Mouse (Mus musculus) liver, embryonic 11.5 days (tissue): Measurements from ENCODE around the gene Utf1. TPM values are rescaled to one million over a fixed set of nuclear protein-coding genes. Genes with fewer than 3 reads are reported as not detected.

Experiments
- ATAC-seq: fragments of 200-750 bp; cut with Nextera tagmentation; replicated peaks from 2 replicates; pipeline ENCODE4 v1.8.0; 2017; ENCODE audit warnings: moderate number of reproducible peaks, mild to moderate bottlenecking, moderate TSS enrichment, moderate library complexity; ENCODE audit not compliant: low FRiP score
- DNase-seq: peaks from one replicate; pipeline ENCODE4 v3.0.0-alpha.2; 2017; ENCODE audit warnings: low spot score
- H3K27ac ChIP-seq: fragments of 300-500 bp; sonication (generic); 2 replicates; pipeline ENCODE4 v1.5.1; 2014; ENCODE audit warnings: mild to moderate bottlenecking, low read depth, low read length, control low read depth
- H3K27me3 ChIP-seq: fragments of 300-500 bp; sonication (generic); replicated peaks from 2 replicates; pipeline ENCODE4 v1.6.1; 2014; ENCODE audit warnings: low read length, mixed read lengths; ENCODE audit not compliant: control insufficient read depth, insufficient read depth
- H3K36me3 ChIP-seq: fragments of 300-500 bp; sonication (generic); 2 replicates; pipeline ENCODE4 v1.6.1; 2014; ENCODE audit warnings: mild to moderate bottlenecking, low read length, moderate library complexity, mixed read lengths; ENCODE audit not compliant: control insufficient read depth, insufficient read depth
- H3K4me1 ChIP-seq: fragments of 300-500 bp; sonication (generic); replicated peaks from 2 replicates; pipeline ENCODE4 v1.6.1; 2014; ENCODE audit warnings: low read length, mixed read lengths; ENCODE audit not compliant: control insufficient read depth, insufficient read depth
- H3K4me2 ChIP-seq: fragments of 300-500 bp; sonication (generic); 2 replicates; pipeline ENCODE4 v1.6.1; 2014; ENCODE audit warnings: mild to moderate bottlenecking, control low read depth, moderate library complexity
- H3K4me3 ChIP-seq: fragments of 300-500 bp; sonication (generic); 2 replicates; pipeline ENCODE4 v1.5.1; 2014; ENCODE audit warnings: low read depth, low read length, control low read depth
- H3K9ac ChIP-seq: fragments of 300-500 bp; sonication (generic); 2 replicates; pipeline ENCODE4 v1.6.1; 2014; ENCODE audit warnings: low read depth, low read length, control low read depth
- H3K9me3 ChIP-seq: fragments of 300-500 bp; sonication (generic); 2 replicates; pipeline ENCODE4 v1.6.1; 2016; ENCODE audit warnings: low read length, inconsistent platforms, mixed read lengths; ENCODE audit not compliant: control insufficient read depth
- WGBS: fragments of 180-500 bp; shearing (Covaris S2); extraction: QIAGEN DNeasy Blood & Tissue Kit; methylation state at CpG from one replicate; pipeline ENCODE4 v1.1.7; 2014; 5-methylcytosine and 5-hydroxymethylcytosine counted together
- polyA plus RNA-seq: library from polyadenylated mRNA; unstranded; fragments of >200 nt; fragmentation: Nextera tagmentation; extraction: Ambion mirVana; gene quantifications from 2 replicates; pipeline ENCODE4 v1.2.1, GENCODE M21; 2014

The Utf1 gene
- polyA plus RNA-seq, result not detected in 2 replicates

DNA sequence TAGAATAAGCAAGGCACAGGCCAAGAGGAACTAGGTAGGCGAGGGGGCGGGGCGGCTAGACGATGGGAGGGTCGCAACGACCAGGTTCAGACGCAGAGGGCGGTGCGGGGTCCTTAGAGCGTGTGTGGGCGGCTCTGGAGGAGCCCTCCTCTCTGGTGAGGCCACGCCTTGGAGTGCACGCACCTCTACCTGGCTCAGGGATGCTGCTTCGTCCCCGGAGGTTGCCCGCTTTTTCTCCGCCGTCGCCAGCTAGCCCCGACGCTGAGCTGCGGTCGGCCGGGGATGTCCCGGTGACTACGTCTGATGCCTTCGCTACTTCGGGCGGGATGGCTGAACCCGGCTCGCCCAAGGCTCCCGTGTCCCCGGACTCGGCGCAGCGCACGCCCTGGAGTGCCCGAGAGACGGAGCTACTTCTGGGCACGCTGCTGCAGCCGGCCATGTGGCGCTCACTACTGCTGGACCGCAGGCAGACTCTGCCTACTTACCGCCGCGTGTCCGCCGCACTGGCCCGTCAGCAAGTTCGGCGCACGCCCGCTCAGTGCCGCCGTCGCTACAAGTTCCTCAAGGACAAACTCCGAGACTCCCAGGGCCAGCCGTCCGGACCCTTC is at the start of gene Utf1:
Utf1 (plus strand) TSS at position 116 of the 608 bp plus-strand sequence.
- H3K9ac ChIP-seq, result no peak within 1 kb of the TSS
- H3K4me3 ChIP-seq, result peak within 1 kb of the TSS; percentile 32
- H3K9me3 ChIP-seq, result no peaks in the 10 kb centered on the region
- ATAC-seq (peak; percentile 34), DNase-seq (no peak)
- H3K4me2 ChIP-seq, result peak within 1 kb of the TSS; percentile 53
- H3K27ac ChIP-seq, result no peak within 1 kb of the TSS
- 1% methylated on average over 59 of the region's 59 CpGs for WGBS
- no peaks in the 10 kb centered on the region for H3K36me3 ChIP-seq
- peaks cover 5% of the 10 kb centered on the region; the same call in 1 of the 2 replicates for H3K4me1 ChIP-seq
- H3K27me3 ChIP-seq, result peaks cover 79% of the 10 kb centered on the region

DNA sequence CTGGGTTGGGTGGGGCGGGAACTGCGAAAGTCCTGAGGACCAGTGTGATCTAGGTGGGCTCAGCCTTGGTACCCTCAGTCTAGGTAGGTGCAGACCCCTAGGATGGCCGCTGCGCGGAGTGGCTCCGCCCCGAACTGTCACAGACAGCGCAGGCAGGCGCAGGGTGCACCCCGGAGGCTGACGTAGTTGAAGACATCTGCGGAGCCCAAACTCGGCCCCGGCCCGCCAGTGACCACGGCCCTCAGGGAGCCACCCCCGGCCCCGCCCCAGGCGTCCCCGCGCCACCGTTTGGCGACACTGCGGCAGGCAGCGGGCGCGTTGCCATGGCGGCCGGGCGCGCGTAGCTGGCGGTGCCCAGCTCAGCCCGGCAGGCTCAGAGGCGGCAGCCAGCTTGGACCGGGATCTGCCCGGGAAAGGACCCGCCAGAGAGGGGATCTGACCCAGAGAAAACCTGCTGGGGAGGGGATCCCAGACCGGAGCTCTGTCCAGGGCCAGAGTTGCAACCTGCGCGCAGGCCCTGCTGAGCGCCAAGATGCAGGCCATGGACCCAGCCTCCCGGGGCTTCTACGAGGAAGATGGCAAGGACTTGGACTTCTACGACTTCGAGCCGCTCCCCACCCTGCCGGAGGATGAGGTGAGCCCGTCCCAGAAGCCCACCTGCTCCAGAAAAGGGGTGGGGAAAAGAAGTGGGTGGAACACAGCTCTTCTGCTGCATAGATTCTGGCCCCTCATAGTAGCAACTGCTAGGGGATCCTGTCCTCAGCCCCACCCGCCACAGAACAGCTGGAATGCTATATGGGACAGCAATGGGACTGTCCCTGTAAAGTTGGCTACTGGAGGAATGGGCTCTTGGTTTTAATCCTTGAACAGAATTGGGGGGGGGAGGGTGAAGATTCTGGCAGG is 48.7 kb upstream of the Utf1 start, which contains the start of gene Kndc1:
Kndc1 (plus strand) TSS at position 42 of the 903 bp plus-strand sequence.
- WGBS, result 3% methylated on average over 45 of the region's 50 CpGs
- H3K9me3 ChIP-seq, result no peaks in the 10 kb centered on the region
- H3K27ac ChIP-seq, result no peak within 1 kb of the TSS
- no peak within 1 kb of the TSS for H3K9ac ChIP-seq
- no peaks in the 10 kb centered on the region for H3K4me1 ChIP-seq
- no peak for DNase-seq
- peak within 1 kb of the TSS; percentile 34 for H3K4me3 ChIP-seq
- no peaks in the 10 kb centered on the region for H3K36me3 ChIP-seq
- peak within 1 kb of the TSS; percentile 58 for H3K4me2 ChIP-seq
- ATAC-seq, result no peak
- peaks cover 38% of the 10 kb centered on the region for H3K27me3 ChIP-seq

DNA sequence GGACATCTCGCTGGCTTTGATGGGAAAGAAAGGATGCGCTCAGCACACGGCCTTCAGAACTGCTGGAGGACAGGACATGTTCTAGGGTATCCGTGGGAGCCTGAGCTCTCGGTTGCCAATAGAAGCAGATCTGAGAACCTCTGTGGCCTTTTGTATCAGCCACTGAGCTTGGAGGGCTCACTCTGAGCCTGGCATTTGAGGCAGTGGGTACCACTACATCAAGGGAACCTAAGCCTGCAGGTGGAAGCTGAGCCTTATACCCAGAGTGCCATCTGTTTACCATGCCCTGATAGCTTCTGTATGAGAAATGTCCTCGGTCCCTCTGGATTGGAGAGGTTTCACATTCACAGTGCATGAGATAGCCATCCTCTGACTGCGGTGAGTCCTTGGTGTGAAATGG is 47.3 kb upstream of the Utf1 start:
- H3K36me3 ChIP-seq, result no peaks in the 10 kb centered on the region
- H3K4me2 ChIP-seq, result no peak overlapping the region
- no peaks in the 10 kb centered on the region for H3K4me1 ChIP-seq
- no peak overlapping the region for H3K4me3 ChIP-seq
- H3K9me3 ChIP-seq, result no peaks in the 10 kb centered on the region
- peaks cover 38% of the 10 kb centered on the region for H3K27me3 ChIP-seq
- H3K9ac ChIP-seq, result no peak overlapping the region
- H3K27ac ChIP-seq, result no peak overlapping the region
- no peak for ATAC-seq
- no peak for DNase-seq
- WGBS, result 72% methylated on average over 7 of the region's 7 CpGs

DNA sequence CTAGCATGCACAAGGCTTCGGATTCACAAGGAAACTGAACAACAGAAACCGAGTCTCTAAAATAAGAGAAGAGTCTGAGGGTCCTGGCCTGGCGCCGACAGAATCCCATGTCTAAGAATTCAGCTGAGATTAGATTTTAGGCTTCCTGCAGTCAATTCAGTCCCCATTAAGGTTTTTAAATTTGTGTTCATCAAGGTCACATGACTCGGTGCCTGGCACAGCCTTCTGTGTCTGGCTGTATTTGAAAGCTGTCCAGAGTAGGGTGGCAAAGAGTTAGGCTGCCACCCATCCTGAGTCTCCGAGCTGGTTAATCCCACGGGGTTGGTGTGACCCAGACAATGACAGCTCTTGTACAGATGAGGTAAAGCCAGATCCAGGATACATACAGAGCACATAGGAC is 46.8 kb upstream of the Utf1 start:
- Histone ChIP-seq H3K36me3 (no peaks in the 10 kb centered on the region), H3K27me3 (peaks cover 38% of the 10 kb centered on the region), H3K9ac (no peak overlapping the region), H3K4me3 (no peak overlapping the region), H3K9me3 (no peaks in the 10 kb centered on the region), H3K4me2 (no peak overlapping the region), H3K27ac (no peak overlapping the region), H3K4me1 (no peaks in the 10 kb centered on the region)
- ATAC-seq (no peak), DNase-seq (no peak)
- WGBS, result 74% methylated on average over 7 of the region's 7 CpGs

DNA sequence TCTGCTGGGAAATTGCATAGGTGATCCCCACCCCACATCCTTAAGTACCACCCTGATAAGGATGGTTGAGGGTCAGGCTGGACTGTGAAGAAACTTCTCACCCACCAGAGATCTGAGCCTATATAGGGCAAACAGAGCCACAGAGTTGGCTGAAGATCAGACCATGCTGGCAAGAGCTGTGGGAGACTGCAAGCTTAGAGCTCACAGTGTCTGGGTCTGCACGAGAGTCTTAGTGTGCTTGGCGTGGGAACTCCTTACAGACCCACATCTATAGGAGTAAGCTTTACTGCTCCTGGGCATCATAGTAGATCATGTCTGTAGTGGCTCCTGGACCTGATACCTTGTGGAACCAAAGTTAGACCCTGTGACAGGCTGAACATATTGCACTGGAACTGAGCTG is 45.0 kb upstream of the Utf1 start:
- ATAC-seq, result no peak

DNA sequence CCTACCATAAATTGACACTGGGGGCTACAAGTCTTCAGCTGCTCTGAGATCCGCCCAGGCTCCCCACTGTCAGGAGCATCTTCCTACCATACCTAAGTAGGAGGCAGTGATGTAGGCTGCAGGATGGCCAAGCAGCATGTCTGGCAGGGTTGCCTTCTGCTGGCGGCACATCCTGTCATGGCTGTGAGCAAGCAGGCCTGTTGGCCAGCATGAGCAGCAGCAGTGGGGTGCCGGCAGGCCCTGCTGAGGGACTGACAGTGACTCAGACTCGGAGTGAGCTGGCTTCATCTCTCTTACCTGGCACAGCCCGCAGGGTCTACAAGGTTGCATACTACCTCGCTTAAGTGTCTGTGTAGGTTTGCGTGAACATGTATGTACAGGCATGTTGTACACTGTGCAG is 44.1 kb upstream of the Utf1 start:
- Histone ChIP-seq H3K4me1 (no peaks in the 10 kb centered on the region), H3K4me2 (no peak overlapping the region)
- WGBS, result 71% methylated on average over 7 of the region's 7 CpGs

More for the DNA sequence above, 45.0 kb upstream of the Utf1 start:
- no peak for DNase-seq
- Histone ChIP-seq H3K36me3 (no peaks in the 10 kb centered on the region), H3K9ac (no peak overlapping the region), H3K4me3 (no peak overlapping the region), H3K4me1 (no peaks in the 10 kb centered on the region), H3K27me3 (peaks cover 31% of the 10 kb centered on the region), H3K27ac (no peak overlapping the region), H3K4me2 (no peak overlapping the region), H3K9me3 (no peaks in the 10 kb centered on the region)
- WGBS, result 75% methylated on average over 2 of the region's 2 CpGs

DNA sequence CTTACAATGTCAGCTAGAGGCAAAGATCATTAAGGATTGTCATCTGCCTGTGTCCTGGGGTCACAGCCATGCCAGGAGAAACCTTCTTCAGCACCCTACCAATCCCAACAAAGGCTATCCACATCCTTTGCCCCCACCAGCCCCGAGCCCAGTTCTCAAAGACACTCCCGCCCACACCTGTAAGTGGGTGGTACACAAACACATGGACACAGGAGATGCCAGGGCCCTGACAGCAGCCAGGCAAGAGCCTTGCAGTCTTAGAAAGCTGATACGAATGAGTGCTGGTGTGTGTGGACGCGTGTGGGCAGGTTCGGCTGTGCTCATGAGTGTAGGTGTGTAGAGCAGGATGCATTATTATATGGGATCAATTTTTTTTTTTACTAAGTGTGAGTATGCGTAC is 43.1 kb upstream of the Utf1 start:
- H3K9ac ChIP-seq, result no peak overlapping the region
- DNase-seq (no peak), ATAC-seq (no peak)
- no peaks in the 10 kb centered on the region for H3K9me3 ChIP-seq
- H3K4me1 ChIP-seq, result no peaks in the 10 kb centered on the region
- whole genome bisulfite sequencing, result 85% methylated on average over 7 of the region's 7 CpGs
- no peak overlapping the region for H3K4me3 ChIP-seq
- H3K27me3 ChIP-seq, result peaks cover 12% of the 10 kb centered on the region
- no peaks in the 10 kb centered on the region for H3K36me3 ChIP-seq
- H3K4me2 ChIP-seq, result no peak overlapping the region
- no peak overlapping the region for H3K27ac ChIP-seq

More for the DNA sequence above, 44.1 kb upstream of the Utf1 start:
- H3K9me3 ChIP-seq, result no peaks in the 10 kb centered on the region
- H3K27ac ChIP-seq, result no peak overlapping the region
- no peak for ATAC-seq
- no peak for DNase-seq
- no peak overlapping the region for H3K9ac ChIP-seq
- H3K4me3 ChIP-seq, result no peak overlapping the region
- H3K27me3 ChIP-seq, result peaks cover 22% of the 10 kb centered on the region
- no peaks in the 10 kb centered on the region for H3K36me3 ChIP-seq

DNA sequence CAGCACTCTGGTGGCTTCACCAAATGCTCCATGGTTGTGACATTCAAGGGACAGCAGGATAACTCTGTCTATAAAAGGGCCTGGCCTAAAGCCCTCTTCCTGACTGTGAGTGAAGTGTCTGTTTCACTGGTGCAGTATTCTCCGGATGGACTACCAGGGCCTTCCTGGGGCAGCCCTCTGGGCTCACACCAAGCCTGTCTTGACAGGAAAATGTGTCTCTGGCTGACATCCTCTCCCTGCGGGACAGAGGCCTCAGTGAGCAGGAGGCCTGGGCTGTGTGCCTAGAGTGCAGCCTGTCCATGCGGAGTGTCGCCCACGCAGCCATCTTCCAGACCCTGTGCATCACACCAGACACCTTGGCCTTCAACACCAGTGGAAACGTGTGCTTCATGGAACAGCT is 42.7 kb upstream of the Utf1 start:
- Histone ChIP-seq H3K4me3 (no peak overlapping the region), H3K27ac (no peak overlapping the region), H3K9ac (no peak overlapping the region), H3K9me3 (no peaks in the 10 kb centered on the region), H3K36me3 (no peaks in the 10 kb centered on the region), H3K27me3 (peaks cover 8% of the 10 kb centered on the region), H3K4me2 (no peak overlapping the region), H3K4me1 (no peaks in the 10 kb centered on the region)
- no peak for DNase-seq
- 81% methylated on average over 6 of the region's 6 CpGs for WGBS
- no peak for ATAC-seq
